Mouse (Mus musculus): ENCODE data around the gene Lcn4. TPM values are rescaled to one million over a fixed set of nuclear protein-coding genes. Genes with fewer than 3 reads are reported as not detected.

Lcn4 gene
- polyA plus RNA-seq, 1 experiment from 2014 or later, result not detected

GRCm38 (mm10) chr2:26641006-26641647, 30.0 kb downstream of the Lcn4 start:
- no peak overlapping the region for H3K27ac ChIP-seq
- H3K9ac ChIP-seq, result peak overlapping the region; percentile 6; the same call in 1 of the 2 replicates
- no peaks in the 10 kb centered on the region for H3K27me3 ChIP-seq
- WGBS, result 82% methylated on average over 7 of the region's 7 CpGs
- H3K9me3 ChIP-seq, result no peaks in the 10 kb centered on the region
- H3K36me3 ChIP-seq, result peaks cover 24% of the 10 kb centered on the region
- ATAC-seq (ENCODE audit: low FRiP score), result no peak
- H3K4me2 ChIP-seq, result no peak overlapping the region
- H3K4me1 ChIP-seq (replicated peaks), result peaks cover 25% of the 10 kb centered on the region
- H3K4me3 ChIP-seq, result no peak overlapping the region

DNA sequence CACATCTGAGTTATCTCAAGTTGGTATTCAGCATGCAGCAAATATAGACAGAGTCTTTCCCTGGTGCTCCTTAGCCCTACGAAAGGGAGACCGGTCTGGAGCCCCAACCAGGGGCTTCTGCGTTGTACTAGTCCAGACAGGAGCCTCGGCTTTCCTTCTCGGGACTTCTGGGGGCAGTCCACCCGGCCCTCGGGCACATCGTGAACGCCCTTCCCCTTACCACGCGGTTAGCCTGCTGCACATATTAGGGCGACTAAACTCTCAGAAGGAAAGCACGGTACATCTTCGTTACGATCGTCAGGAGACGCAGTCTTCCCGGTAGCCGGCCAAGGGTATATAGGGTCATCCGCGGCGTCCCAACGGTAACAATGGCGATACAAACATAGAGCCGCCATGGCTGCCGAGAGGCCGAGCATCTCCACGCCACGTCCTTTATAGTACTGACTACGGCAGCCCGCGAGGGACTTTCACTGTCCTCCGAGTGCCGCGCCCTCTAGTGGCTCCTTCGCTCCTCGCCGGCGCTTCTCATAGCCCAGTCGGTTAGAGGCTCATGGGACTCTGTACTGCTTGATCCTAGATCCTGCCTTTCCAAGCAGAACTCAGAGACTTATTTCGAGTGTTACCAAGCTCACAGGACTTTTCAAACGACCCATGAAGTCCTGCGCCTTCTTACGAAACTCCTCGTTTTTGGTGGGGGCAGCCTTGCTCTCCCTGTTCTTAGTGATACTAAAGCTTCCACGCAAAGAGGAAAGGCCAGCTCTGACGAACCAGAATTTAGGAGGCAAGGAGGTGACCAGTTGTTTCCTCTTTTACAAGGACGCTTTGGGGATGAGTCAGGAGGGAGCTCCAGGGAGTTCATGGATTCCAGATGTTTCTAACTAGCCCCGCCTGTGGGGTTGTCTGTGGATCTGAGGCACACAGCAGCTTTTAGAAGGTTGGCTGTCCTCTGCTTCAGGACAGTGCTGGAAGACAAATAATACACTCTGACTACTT, 30.9 kb downstream of the Lcn4 start:
- peak overlapping the region; percentile 96 for H3K9ac ChIP-seq
- peak; percentile 89 for ATAC-seq (ENCODE audit: low FRiP score)
- H3K36me3 ChIP-seq, result peaks cover 34% of the 10 kb centered on the region
- H3K4me3 ChIP-seq, result peak overlapping the region; percentile 95
- H3K27ac ChIP-seq, result peak overlapping the region; percentile 89
- peaks cover 34% of the 10 kb centered on the region for H3K4me1 ChIP-seq (replicated peaks)
- H3K9me3 ChIP-seq, result no peaks in the 10 kb centered on the region
- H3K4me2 ChIP-seq, result peak overlapping the region; percentile 72
- 4% methylated on average over 49 of the region's 49 CpGs for WGBS
- H3K27me3 ChIP-seq, result no peaks in the 10 kb centered on the region

- Histone ChIP-seq H3K27me3 (no peaks in the 10 kb centered on the region), H3K4me1 (replicated peaks) (peaks cover 44% of the 10 kb centered on the region), H3K4me3 (peak overlapping the region; percentile 95), H3K36me3 (peaks cover 44% of the 10 kb centered on the region), H3K27ac (0 out of 2 replicates have a peak overlapping the region, but pooled peaks have one; percentile 9), H3K9ac (peak overlapping the region; percentile 96), H3K9me3 (no peaks in the 10 kb centered on the region), H3K4me2 (peak overlapping the region; percentile 72)
- 11% methylated on average over 8 of the region's 8 CpGs for WGBS
- no peak for ATAC-seq (ENCODE audit: low FRiP score)
Observed at GRCm38 (mm10) chr2:26639083-26639482, 32.0 kb downstream of the Lcn4 start.

DNA sequence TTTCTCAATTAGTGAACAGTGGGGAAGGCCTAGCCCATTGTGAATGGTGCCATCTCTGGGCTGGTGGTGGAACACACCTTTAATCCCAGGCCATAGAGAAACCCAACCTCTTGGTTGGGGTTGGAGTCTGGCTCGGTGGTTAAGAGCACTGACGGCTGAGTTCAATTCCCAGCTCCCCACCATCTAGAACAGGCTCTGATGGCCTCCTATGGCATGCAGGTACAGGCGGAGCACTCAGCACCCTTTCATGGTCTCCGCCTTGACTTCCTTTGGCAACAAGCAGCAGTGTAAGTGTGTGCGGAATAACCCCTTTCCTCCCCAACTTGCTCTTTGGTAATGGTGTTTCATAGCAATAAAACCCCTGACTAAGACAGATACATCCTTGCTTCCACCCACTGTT, 32.5 kb downstream of the Lcn4 start:
- Histone ChIP-seq H3K36me3 (peaks cover 49% of the 10 kb centered on the region), H3K4me1 (replicated peaks) (peaks cover 50% of the 10 kb centered on the region), H3K9me3 (no peaks in the 10 kb centered on the region), H3K4me3 (peak overlapping the region; percentile 95), H3K4me2 (peak overlapping the region; percentile 72), H3K27me3 (no peaks in the 10 kb centered on the region), H3K9ac (peak overlapping the region; percentile 96), H3K27ac (0 out of 2 replicates have a peak overlapping the region, but pooled peaks have one; percentile 9)
- no peak for ATAC-seq (ENCODE audit: low FRiP score)
- WGBS, result 74% methylated on average over 5 of the region's 5 CpGs

- 81% methylated on average over 5 of the region's 5 CpGs for WGBS
- H3K27ac ChIP-seq, result no peak overlapping the region
Observed at GRCm38 (mm10) chr2:26638039-26638438, 33.0 kb downstream of the Lcn4 start.

GRCm38 (mm10) chr2:26637316-26637932, 33.7 kb downstream of the Lcn4 start:
- H3K9ac ChIP-seq, result peak overlapping the region; percentile 96
- peak overlapping the region; percentile 72; the same call in 1 of the 2 replicates for H3K4me2 ChIP-seq
- WGBS, result 82% methylated on average over 4 of the region's 4 CpGs
- peaks cover 61% of the 10 kb centered on the region for H3K4me1 ChIP-seq (replicated peaks)
- no peak for ATAC-seq (ENCODE audit: low FRiP score)
- H3K27me3 ChIP-seq, result no peaks in the 10 kb centered on the region
- H3K36me3 ChIP-seq, result peaks cover 60% of the 10 kb centered on the region
- no peak overlapping the region for H3K4me3 ChIP-seq
- no peak overlapping the region for H3K27ac ChIP-seq
- no peaks in the 10 kb centered on the region for H3K9me3 ChIP-seq

More at GRCm38 (mm10) chr2:26638039-26638438, 33.0 kb downstream of the Lcn4 start:
- ATAC-seq (ENCODE audit: low FRiP score), result no peak
- H3K4me2 ChIP-seq, result peak overlapping the region; percentile 72
- H3K36me3 ChIP-seq, result peaks cover 54% of the 10 kb centered on the region
- H3K9me3 ChIP-seq, result no peaks in the 10 kb centered on the region
- H3K4me1 ChIP-seq (replicated peaks), result peaks cover 55% of the 10 kb centered on the region
- H3K9ac ChIP-seq, result peak overlapping the region; percentile 96
- no peaks in the 10 kb centered on the region for H3K27me3 ChIP-seq
- peak overlapping the region; percentile 95; the same call in 1 of the 2 replicates for H3K4me3 ChIP-seq

DNA sequence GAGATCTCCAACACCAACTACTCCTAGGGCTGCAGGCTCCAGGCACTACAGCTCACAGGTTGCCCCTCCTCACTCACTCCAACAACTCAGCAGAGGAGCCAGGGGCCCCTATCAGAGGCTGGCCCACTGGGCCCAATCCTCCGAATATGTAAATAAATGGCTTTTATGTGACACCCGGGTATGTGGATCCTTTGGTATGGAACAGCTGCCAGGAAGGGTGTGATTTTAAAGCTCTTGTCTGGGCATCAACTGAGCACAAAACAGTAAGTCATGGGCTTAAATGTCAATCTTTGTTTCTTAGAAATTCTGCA, 34.8 kb downstream of the Lcn4 start:
- Histone ChIP-seq H3K4me2 (no peak overlapping the region), H3K9ac (no peak overlapping the region), H3K4me3 (no peak overlapping the region), H3K9me3 (no peaks in the 10 kb centered on the region), H3K27ac (no peak overlapping the region), H3K27me3 (no peaks in the 10 kb centered on the region), H3K4me1 (replicated peaks) (peaks cover 72% of the 10 kb centered on the region), H3K36me3 (peaks cover 60% of the 10 kb centered on the region)
- WGBS, result 49% methylated on average over 2 of the region's 2 CpGs
- no peak for ATAC-seq (ENCODE audit: low FRiP score)

DNA sequence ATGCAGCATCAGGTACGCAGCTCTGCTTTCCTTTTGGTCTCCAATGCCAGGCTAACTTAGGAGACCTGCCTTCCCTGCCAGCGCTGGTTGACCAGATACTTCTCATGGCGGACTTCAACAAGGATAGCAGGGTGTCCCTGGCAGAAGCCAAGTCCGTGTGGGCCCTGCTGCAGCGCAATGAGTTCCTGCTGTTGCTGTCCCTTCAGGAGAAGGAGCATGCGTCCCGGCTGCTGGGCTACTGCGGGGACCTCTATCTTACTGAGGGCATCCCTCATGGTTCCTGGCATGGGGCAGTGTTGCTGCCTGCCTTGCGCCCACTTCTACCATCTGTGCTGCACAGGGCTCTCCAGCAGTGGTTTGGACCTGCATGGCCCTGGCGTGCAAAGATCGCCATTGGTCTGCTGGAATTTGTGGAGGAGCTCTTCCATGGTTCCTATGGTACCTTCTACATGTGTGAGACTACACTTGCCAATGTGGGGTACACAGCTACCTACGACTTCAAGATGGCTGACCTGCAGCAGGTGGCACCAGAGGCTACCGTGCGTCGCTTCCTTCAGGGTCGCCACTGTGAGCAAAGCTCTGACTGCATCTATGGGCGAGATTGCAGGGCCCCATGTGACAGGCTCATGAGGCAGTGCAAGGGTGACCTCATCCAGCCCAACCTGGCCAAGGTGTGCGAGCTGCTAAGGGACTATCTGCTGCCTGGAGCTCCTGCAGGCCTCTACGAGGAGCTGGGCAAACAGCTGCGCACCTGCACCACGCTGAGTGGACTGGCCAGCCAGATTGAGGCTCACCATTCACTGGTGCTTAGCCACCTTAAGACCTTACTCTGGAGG, 35.4 kb downstream of the Lcn4 start:
- no peaks in the 10 kb centered on the region for H3K9me3 ChIP-seq
- H3K27me3 ChIP-seq, result no peaks in the 10 kb centered on the region
- no peak overlapping the region for H3K4me3 ChIP-seq
- 78% methylated on average over 21 of the region's 21 CpGs for WGBS
- H3K4me2 ChIP-seq, result no peak overlapping the region
- peaks cover 63% of the 10 kb centered on the region for H3K36me3 ChIP-seq
- no peak for ATAC-seq (ENCODE audit: low FRiP score)
- H3K27ac ChIP-seq, result no peak overlapping the region
- H3K9ac ChIP-seq, result 0 out of 2 replicates have a peak overlapping the region, but pooled peaks have one; percentile 43
- H3K4me1 ChIP-seq (replicated peaks), result peaks cover 77% of the 10 kb centered on the region

DNA sequence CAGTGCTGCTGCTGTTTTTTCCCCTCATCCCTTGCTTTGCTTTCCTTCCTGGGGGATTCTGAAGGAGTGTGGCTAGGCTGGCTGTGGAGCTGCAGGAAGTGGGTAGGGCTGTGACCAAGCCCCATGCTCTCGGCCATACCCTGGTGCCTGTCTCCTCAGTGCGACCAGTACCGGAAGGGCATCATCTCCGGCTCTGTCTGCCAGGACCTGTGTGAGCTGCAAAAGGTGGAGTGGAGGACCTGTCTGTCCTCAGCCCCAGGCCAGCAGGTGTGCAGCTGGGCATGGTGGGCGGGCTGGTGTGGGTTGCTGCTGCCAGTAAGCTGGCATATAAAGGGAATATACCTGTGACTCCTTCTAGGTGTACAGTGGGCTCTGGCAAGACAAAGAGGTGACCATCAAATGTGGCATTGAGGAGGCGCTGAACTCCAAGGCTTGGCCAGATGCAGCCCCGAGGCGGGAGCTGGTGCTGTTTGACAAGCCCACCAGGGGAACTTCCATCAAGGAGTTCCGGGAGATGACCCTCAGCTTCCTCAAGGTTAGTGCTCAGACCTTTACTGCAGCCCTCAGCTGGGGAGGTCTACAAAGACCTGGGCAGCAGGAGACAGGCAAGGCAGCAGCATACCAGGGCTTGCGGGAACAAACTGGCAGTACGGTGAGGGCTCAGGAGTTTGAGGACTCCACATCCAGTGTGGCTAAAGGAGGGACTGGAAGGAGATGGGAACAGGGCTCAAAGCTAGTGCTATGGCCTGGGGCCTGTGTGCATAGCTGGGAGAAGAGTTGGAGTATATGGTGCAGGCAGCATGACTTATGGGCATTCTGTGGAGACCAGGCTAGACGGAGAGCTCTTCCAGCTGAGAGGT, 36.2 kb downstream of the Lcn4 start:
- Histone ChIP-seq H3K27ac (peak overlapping the region; percentile 30), H3K9ac (peak overlapping the region; percentile 43; the same call in 1 of the 2 replicates), H3K4me3 (no peak overlapping the region), H3K36me3 (peaks cover 64% of the 10 kb centered on the region), H3K9me3 (no peaks in the 10 kb centered on the region), H3K4me2 (no peak overlapping the region), H3K4me1 (replicated peaks) (peaks cover 86% of the 10 kb centered on the region), H3K27me3 (no peaks in the 10 kb centered on the region)
- 72% methylated on average over 12 of the region's 12 CpGs for WGBS
- no peak for ATAC-seq (ENCODE audit: low FRiP score)

DNA sequence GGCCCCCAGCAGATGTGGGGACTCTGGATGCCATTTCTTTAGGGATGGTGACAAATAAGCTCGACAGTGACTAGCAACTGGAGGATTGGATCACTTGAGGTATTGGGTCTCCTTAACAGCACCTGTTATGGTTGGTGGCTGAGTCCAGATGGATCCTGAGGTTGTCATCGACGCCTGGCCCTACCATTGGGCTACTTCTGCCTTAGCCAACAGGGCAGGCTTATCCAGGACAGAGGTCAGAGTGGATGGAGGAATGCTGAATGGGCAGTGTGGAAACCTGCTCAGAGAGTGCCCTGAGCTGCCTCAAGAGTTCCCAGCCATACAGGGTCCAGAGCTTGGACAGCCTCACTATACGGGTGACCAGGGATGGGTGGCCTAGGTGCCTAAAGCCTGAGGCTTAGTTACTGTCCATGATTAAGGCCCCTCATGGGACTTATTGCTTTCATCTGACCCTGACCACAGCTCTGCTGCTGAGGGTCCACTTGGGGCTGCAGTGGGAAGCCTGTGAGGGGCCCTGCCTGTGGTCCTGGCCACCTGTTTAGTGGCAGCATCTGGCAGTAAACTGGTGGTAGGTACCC, 37.0 kb downstream of the Lcn4 start:
- H3K4me1 ChIP-seq (replicated peaks), result peaks cover 91% of the 10 kb centered on the region
- H3K27me3 ChIP-seq, result no peaks in the 10 kb centered on the region
- peak overlapping the region; percentile 30 for H3K27ac ChIP-seq
- H3K4me2 ChIP-seq, result no peak overlapping the region
- peaks cover 64% of the 10 kb centered on the region for H3K36me3 ChIP-seq
- WGBS, result 64% methylated on average over 4 of the region's 4 CpGs
- no peaks in the 10 kb centered on the region for H3K9me3 ChIP-seq
- H3K9ac ChIP-seq, result peak overlapping the region; percentile 43; the same call in 1 of the 2 replicates
- no peak for ATAC-seq (ENCODE audit: low FRiP score)
- no peak overlapping the region for H3K4me3 ChIP-seq

Measured in hindbrain, embryonic 13.5 days (tissue).